Mouse (Mus musculus): ENCODE results near the gene Six3. TPM values are rescaled to one million over a fixed set of nuclear protein-coding genes. Genes with fewer than 3 reads are reported as not detected.
A peak's percentile ranks its signal among the peaks of the same experiment; 100 is the strongest.

Six3 gene
- polyA plus RNA-seq, 1 experiment from 2014 or later: not detected

DNA sequence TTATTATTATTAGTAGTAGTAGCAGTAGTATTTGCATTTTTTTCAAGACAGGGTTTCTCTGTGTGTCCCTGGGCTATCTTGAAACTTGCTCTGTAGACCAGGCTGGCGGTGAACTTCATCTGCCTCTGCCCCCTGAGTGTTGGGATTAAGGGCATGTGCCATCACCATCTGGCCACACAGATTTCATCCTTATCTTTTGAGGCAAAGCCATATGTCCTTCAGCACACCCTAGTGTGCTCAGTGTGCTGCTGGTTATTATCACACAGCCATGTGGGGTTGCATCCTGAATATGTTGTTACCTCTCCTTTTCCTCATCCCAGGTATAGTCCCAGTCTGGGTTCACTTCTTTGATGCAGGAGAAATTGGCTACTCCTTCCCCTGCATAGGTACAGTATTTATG lies 46.6 kb downstream of the Six3 start:
- Histone ChIP-seq H3K4me2 (replicated peaks; ENCODE audit: low read depth) (no peak overlapping the region), H3K4me3 (ENCODE audit: low read depth, low read length) (no peak overlapping the region), H3K27ac (ENCODE audit: low read depth, low read length) (no peak overlapping the region), H3K4me1 (replicated peaks; ENCODE audit: control insufficient read depth, insufficient read depth, low read length) (no peaks in the 10 kb centered on the region), H3K9ac (ENCODE audit: low read depth, low read length) (no peak overlapping the region), H3K36me3 (ENCODE audit: control insufficient read depth, insufficient read depth) (no peaks in the 10 kb centered on the region), H3K27me3 (replicated peaks; ENCODE audit: control insufficient read depth, insufficient read depth, low read length) (peaks cover 14% of the 10 kb centered on the region; the same call in 1 of the 2 replicates), H3K9me3 (ENCODE audit: control insufficient read depth) (no peaks in the 10 kb centered on the region)
- TF ChIP-seq CTCF (IDR thresholded peaks at IDR 0.05; ENCODE audit: low read depth): no peak
- WGBS: 100% methylated on average over 1 of the region's 1 CpGs
- ATAC-seq: no peak

DNA sequence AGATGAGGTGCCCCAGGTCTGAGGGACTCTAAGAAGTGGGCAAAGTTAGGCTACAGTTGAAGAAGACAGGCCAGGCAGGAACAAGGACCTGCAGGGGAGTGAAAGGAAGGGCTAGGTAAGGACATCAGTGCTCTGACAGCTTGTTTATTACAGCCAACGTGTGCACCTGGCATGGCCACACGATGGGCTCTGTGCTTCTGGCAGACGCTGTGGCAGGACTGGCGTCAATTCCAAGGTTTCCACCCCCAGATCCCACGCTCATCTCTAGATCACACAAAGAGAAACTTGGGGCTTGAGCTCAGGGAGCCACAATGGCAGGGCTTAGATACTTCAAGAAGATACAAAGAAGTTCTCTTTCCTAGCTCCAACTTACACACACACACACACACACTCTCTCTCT lies 48.1 kb downstream of the Six3 start:
- Histone ChIP-seq H3K27me3 (replicated peaks; ENCODE audit: control insufficient read depth, insufficient read depth, low read length) (peaks cover 17% of the 10 kb centered on the region; the same call in 1 of the 2 replicates), H3K27ac (ENCODE audit: low read depth, low read length) (no peak overlapping the region)

DNA sequence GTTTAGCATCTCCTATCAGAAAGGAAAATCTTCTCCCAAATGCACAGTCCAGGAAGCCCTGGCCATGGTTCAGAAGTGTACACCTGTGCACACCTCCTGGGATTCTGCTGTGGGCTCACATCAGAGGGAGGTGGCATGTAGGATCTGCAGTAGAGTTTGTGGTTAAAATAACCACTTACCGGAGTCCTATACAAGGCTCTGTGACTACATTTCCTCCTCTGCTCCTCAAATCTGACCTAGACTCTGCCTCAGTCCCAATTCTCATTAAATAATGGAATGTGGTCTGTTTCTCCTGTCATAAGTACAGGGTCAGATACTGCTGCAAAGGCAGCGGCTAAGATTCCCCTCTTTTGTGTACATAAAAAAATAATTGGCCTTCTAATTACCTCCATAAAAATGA lies 50.8 kb downstream of the Six3 start:
- ATAC-seq: no peak
- TF ChIP-seq CTCF (IDR thresholded peaks at IDR 0.05; ENCODE audit: low read depth): no peak
- Histone ChIP-seq H3K9me3 (ENCODE audit: control insufficient read depth) (no peaks in the 10 kb centered on the region), H3K4me2 (replicated peaks; ENCODE audit: low read depth) (no peak overlapping the region), H3K36me3 (ENCODE audit: control insufficient read depth, insufficient read depth) (no peaks in the 10 kb centered on the region), H3K4me1 (replicated peaks; ENCODE audit: control insufficient read depth, insufficient read depth, low read length) (no peaks in the 10 kb centered on the region), H3K27ac (ENCODE audit: low read depth, low read length) (no peak overlapping the region), H3K4me3 (ENCODE audit: low read depth, low read length) (no peak overlapping the region), H3K27me3 (replicated peaks; ENCODE audit: control insufficient read depth, insufficient read depth, low read length) (peaks cover 17% of the 10 kb centered on the region; the same call in 1 of the 2 replicates), H3K9ac (ENCODE audit: low read depth, low read length) (no peak overlapping the region)
- WGBS: 37% methylated on average over 2 of the region's 2 CpGs

More for the DNA sequence above, 48.1 kb downstream of the Six3 start:
- no peak for ATAC-seq
- Histone ChIP-seq H3K9me3 (ENCODE audit: control insufficient read depth) (no peaks in the 10 kb centered on the region), H3K36me3 (ENCODE audit: control insufficient read depth, insufficient read depth) (no peaks in the 10 kb centered on the region), H3K4me3 (ENCODE audit: low read depth, low read length) (no peak overlapping the region), H3K4me2 (replicated peaks; ENCODE audit: low read depth) (no peak overlapping the region), H3K9ac (ENCODE audit: low read depth, low read length) (no peak overlapping the region), H3K4me1 (replicated peaks; ENCODE audit: control insufficient read depth, insufficient read depth, low read length) (no peaks in the 10 kb centered on the region)
- no peak for TF ChIP-seq CTCF (IDR thresholded peaks at IDR 0.05; ENCODE audit: low read depth)
- 60% methylated on average over 5 of the region's 5 CpGs for WGBS

DNA sequence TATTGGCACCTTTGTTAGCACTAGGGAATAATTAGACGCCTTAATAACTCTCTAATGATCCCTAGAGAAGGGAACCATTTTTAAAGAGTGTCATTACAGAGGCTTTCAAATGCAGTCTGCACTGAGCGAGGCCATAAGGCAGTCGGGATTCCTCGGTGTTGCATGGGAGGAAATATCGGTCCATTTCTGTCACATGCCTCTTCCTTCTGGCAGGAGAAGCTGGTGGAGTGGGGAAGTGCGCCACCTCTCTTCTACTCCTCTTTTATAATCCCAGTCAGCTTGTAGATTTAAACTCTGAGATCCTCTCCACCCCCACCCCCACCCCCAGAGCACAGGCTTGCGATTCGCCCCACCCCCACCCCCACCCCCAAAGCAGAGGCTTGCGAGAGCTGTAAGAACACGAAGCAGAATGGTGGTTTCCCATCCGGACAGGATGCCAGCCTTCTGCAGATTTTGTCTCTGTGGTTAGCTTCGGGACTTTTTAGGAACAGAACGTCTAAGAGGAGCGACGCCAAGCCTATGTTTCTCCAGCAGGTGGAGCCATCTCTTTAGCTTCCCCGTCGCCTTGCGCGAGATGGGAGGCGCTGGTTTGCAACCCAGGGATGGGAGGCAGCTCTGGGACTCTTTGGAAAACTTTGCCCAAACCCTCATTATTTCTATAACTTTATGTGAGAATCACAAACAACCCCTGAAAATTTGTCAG lies 51.4 kb downstream of the Six3 start:
- Histone ChIP-seq H3K9me3 (ENCODE audit: control insufficient read depth) (no peaks in the 10 kb centered on the region), H3K4me3 (ENCODE audit: low read depth, low read length) (no peak overlapping the region; the same call in 1 of the 2 replicates), H3K27me3 (replicated peaks; ENCODE audit: control insufficient read depth, insufficient read depth, low read length) (peaks cover 19% of the 10 kb centered on the region; the same call in 1 of the 2 replicates), H3K4me1 (replicated peaks; ENCODE audit: control insufficient read depth, insufficient read depth, low read length) (no peaks in the 10 kb centered on the region), H3K27ac (ENCODE audit: low read depth, low read length) (no peak overlapping the region), H3K4me2 (replicated peaks; ENCODE audit: low read depth) (peak overlapping the region; percentile 54), H3K36me3 (ENCODE audit: control insufficient read depth, insufficient read depth) (no peaks in the 10 kb centered on the region), H3K9ac (ENCODE audit: low read depth, low read length) (no peak overlapping the region)
- no peak for ATAC-seq
- peak; percentile 83 for TF ChIP-seq CTCF (IDR thresholded peaks at IDR 0.05; ENCODE audit: low read depth)
- 3% methylated on average over 20 of the region's 20 CpGs for WGBS

Other genes with a start within 250 kb of the Six3 start
- 0.05 and 0.18 TPM in 2 replicates for gene Six2, start 74.7 kb downstream of the Six3 start, polyA plus RNA-seq (2015; fragmentation: Nextera tagmentation; extraction: Ambion mirVana)